Mouse (Mus musculus): ENCODE measurements at regions not wholly inside any gene's neighbourhood (a gene's known extent, or its start where the extent isn't known, plus 50 kb on each side); places are given as distances from the start of the nearest gene placed in this dataset.

GRCm38 (mm10) chr15:17006139-17006538 is 277.6 kb downstream of the Cdh9 start:
- Histone ChIP-seq H3K9ac (ENCODE audit: low read length) (no peak overlapping the region), H3K4me3 (ENCODE audit: low read depth, low read length) (no peak overlapping the region), H3K4me1 (ENCODE audit: control insufficient read depth, insufficient read depth, low read length) (no peaks in the 10 kb centered on the region), H3K4me2 (ENCODE audit: low read depth, severe bottlenecking) (no peak overlapping the region), H3K9me3 (ENCODE audit: control insufficient read depth, low read length) (no peaks in the 10 kb centered on the region), H3K27ac (replicated peaks; ENCODE audit: low read depth, low read length) (no peak overlapping the region), H3K27me3 (ENCODE audit: control insufficient read depth, insufficient read depth, low read length) (no peaks in the 10 kb centered on the region), H3K36me3 (ENCODE audit: control insufficient read depth, insufficient read depth, low read length) (no peaks in the 10 kb centered on the region)
- no peak for DNase-seq (ENCODE audit: low spot score)
- no peak for ATAC-seq (ENCODE audit: insufficient number of reproducible peaks, low FRiP score, low TSS enrichment, low read depth)
- WGBS: 92% methylated on average over 2 of the region's 2 CpGs

GRCm38 (mm10) chr15:17007811-17008210 is 279.3 kb downstream of the Cdh9 start:
- 91% methylated on average over 4 of the region's 4 CpGs for WGBS
- no peak for ATAC-seq (ENCODE audit: insufficient number of reproducible peaks, low FRiP score, low TSS enrichment, low read depth)
- DNase-seq (ENCODE audit: low spot score): no peak
- H3K27ac ChIP-seq (replicated peaks; ENCODE audit: low read depth, low read length): no peak overlapping the region
- H3K4me3 ChIP-seq (ENCODE audit: low read depth, low read length): no peak overlapping the region
- H3K27me3 ChIP-seq (ENCODE audit: control insufficient read depth, insufficient read depth, low read length): no peaks in the 10 kb centered on the region
- no peak overlapping the region for H3K4me2 ChIP-seq (ENCODE audit: low read depth, severe bottlenecking)
- no peaks in the 10 kb centered on the region for H3K4me1 ChIP-seq (ENCODE audit: control insufficient read depth, insufficient read depth, low read length)
- no peaks in the 10 kb centered on the region for H3K9me3 ChIP-seq (ENCODE audit: control insufficient read depth, low read length)
- H3K9ac ChIP-seq (ENCODE audit: low read length): no peak overlapping the region
- H3K36me3 ChIP-seq (ENCODE audit: control insufficient read depth, insufficient read depth, low read length): no peaks in the 10 kb centered on the region

GRCm38 (mm10) chr15:17048867-17049628 is 320.5 kb downstream of the Cdh9 start:
- Histone ChIP-seq H3K4me1 (ENCODE audit: control insufficient read depth, insufficient read depth, low read length) (no peaks in the 10 kb centered on the region), H3K4me2 (ENCODE audit: low read depth, severe bottlenecking) (no peak overlapping the region), H3K27ac (replicated peaks; ENCODE audit: low read depth, low read length) (no peak overlapping the region), H3K9me3 (ENCODE audit: control insufficient read depth, low read length) (no peaks in the 10 kb centered on the region), H3K9ac (ENCODE audit: low read length) (no peak overlapping the region), H3K36me3 (ENCODE audit: control insufficient read depth, insufficient read depth, low read length) (no peaks in the 10 kb centered on the region), H3K4me3 (ENCODE audit: low read depth, low read length) (no peak overlapping the region), H3K27me3 (ENCODE audit: control insufficient read depth, insufficient read depth, low read length) (no peaks in the 10 kb centered on the region)
- WGBS: 9% methylated on average over 2 of the region's 2 CpGs
- 0 out of 2 replicates have a peak, but pooled peaks have one; percentile 68 for ATAC-seq (ENCODE audit: insufficient number of reproducible peaks, low FRiP score, low TSS enrichment, low read depth)
- DNase-seq (ENCODE audit: low spot score): peak; percentile 41

- Histone ChIP-seq H3K9me3 (ENCODE audit: control insufficient read depth, low read length) (no peaks in the 10 kb centered on the region), H3K4me1 (ENCODE audit: control insufficient read depth, insufficient read depth, low read length) (no peaks in the 10 kb centered on the region), H3K9ac (ENCODE audit: low read length) (no peak overlapping the region), H3K27me3 (ENCODE audit: control insufficient read depth, insufficient read depth, low read length) (no peaks in the 10 kb centered on the region), H3K27ac (replicated peaks; ENCODE audit: low read depth, low read length) (no peak overlapping the region), H3K4me3 (ENCODE audit: low read depth, low read length) (no peak overlapping the region), H3K36me3 (ENCODE audit: control insufficient read depth, insufficient read depth, low read length) (no peaks in the 10 kb centered on the region), H3K4me2 (ENCODE audit: low read depth, severe bottlenecking) (no peak overlapping the region)
- no peak for DNase-seq (ENCODE audit: low spot score)
- ATAC-seq (ENCODE audit: insufficient number of reproducible peaks, low FRiP score, low TSS enrichment, low read depth): no peak
- 80% methylated on average over 4 of the region's 4 CpGs for WGBS
Observed at GRCm38 (mm10) chr15:17069772-17070171, 341.2 kb downstream of the Cdh9 start.

- ATAC-seq (ENCODE audit: insufficient number of reproducible peaks, low FRiP score, low TSS enrichment, low read depth) (no peak), DNase-seq (ENCODE audit: low spot score) (no peak)
- no peaks in the 10 kb centered on the region for H3K36me3 ChIP-seq (ENCODE audit: control insufficient read depth, insufficient read depth, low read length)
- H3K4me2 ChIP-seq (ENCODE audit: low read depth, severe bottlenecking): no peak overlapping the region
- H3K9ac ChIP-seq (ENCODE audit: low read length): no peak overlapping the region
- no peaks in the 10 kb centered on the region for H3K27me3 ChIP-seq (ENCODE audit: control insufficient read depth, insufficient read depth, low read length)
- H3K4me1 ChIP-seq (ENCODE audit: control insufficient read depth, insufficient read depth, low read length): no peaks in the 10 kb centered on the region
- no peak overlapping the region for H3K4me3 ChIP-seq (ENCODE audit: low read depth, low read length)
- 81% methylated on average over 2 of the region's 2 CpGs for WGBS
- no peaks in the 10 kb centered on the region for H3K9me3 ChIP-seq (ENCODE audit: control insufficient read depth, low read length)
- no peak overlapping the region for H3K27ac ChIP-seq (replicated peaks; ENCODE audit: low read depth, low read length)
Observed at GRCm38 (mm10) chr15:17084030-17084429, 355.5 kb downstream of the Cdh9 start.

- ATAC-seq (ENCODE audit: insufficient number of reproducible peaks, low FRiP score, low TSS enrichment, low read depth) (no peak), DNase-seq (ENCODE audit: low spot score) (no peak)
- no peaks in the 10 kb centered on the region for H3K4me1 ChIP-seq (ENCODE audit: control insufficient read depth, insufficient read depth, low read length)
- H3K4me3 ChIP-seq (ENCODE audit: low read depth, low read length): no peak overlapping the region
- H3K4me2 ChIP-seq (ENCODE audit: low read depth, severe bottlenecking): no peak overlapping the region
- H3K9ac ChIP-seq (ENCODE audit: low read length): no peak overlapping the region
- no peaks in the 10 kb centered on the region for H3K36me3 ChIP-seq (ENCODE audit: control insufficient read depth, insufficient read depth, low read length)
- 85% methylated on average over 5 of the region's 5 CpGs for WGBS
- H3K27ac ChIP-seq (replicated peaks; ENCODE audit: low read depth, low read length): no peak overlapping the region
- no peaks in the 10 kb centered on the region for H3K27me3 ChIP-seq (ENCODE audit: control insufficient read depth, insufficient read depth, low read length)
- H3K9me3 ChIP-seq (ENCODE audit: control insufficient read depth, low read length): no peaks in the 10 kb centered on the region
Observed at GRCm38 (mm10) chr15:17088644-17089228, 360.2 kb downstream of the Cdh9 start.

- H3K4me1 ChIP-seq (ENCODE audit: control insufficient read depth, insufficient read depth, low read length): no peaks in the 10 kb centered on the region
- H3K27ac ChIP-seq (replicated peaks; ENCODE audit: low read depth, low read length): no peak overlapping the region
- H3K4me3 ChIP-seq (ENCODE audit: low read depth, low read length): no peak overlapping the region
- no peak overlapping the region for H3K9ac ChIP-seq (ENCODE audit: low read length)
- no peaks in the 10 kb centered on the region for H3K9me3 ChIP-seq (ENCODE audit: control insufficient read depth, low read length)
- H3K36me3 ChIP-seq (ENCODE audit: control insufficient read depth, insufficient read depth, low read length): no peaks in the 10 kb centered on the region
- 8% methylated on average over 4 of the region's 4 CpGs for WGBS
- no peak overlapping the region for H3K4me2 ChIP-seq (ENCODE audit: low read depth, severe bottlenecking)
- DNase-seq (ENCODE audit: low spot score) (peak; percentile 72), ATAC-seq (ENCODE audit: insufficient number of reproducible peaks, low FRiP score, low TSS enrichment, low read depth) (no peak)
- H3K27me3 ChIP-seq (ENCODE audit: control insufficient read depth, insufficient read depth, low read length): no peaks in the 10 kb centered on the region
Observed at GRCm38 (mm10) chr15:17098927-17099326, 370.4 kb downstream of the Cdh9 start.

GRCm38 (mm10) chr15:17101182-17101581 is 372.6 kb downstream of the Cdh9 start:
- 86% methylated on average over 3 of the region's 3 CpGs for WGBS
- no peak for DNase-seq (ENCODE audit: low spot score)
- Histone ChIP-seq H3K27me3 (ENCODE audit: control insufficient read depth, insufficient read depth, low read length) (no peaks in the 10 kb centered on the region), H3K4me3 (ENCODE audit: low read depth, low read length) (no peak overlapping the region), H3K9ac (ENCODE audit: low read length) (no peak overlapping the region), H3K9me3 (ENCODE audit: control insufficient read depth, low read length) (no peaks in the 10 kb centered on the region), H3K4me2 (ENCODE audit: low read depth, severe bottlenecking) (no peak overlapping the region), H3K36me3 (ENCODE audit: control insufficient read depth, insufficient read depth, low read length) (no peaks in the 10 kb centered on the region), H3K27ac (replicated peaks; ENCODE audit: low read depth, low read length) (no peak overlapping the region), H3K4me1 (ENCODE audit: control insufficient read depth, insufficient read depth, low read length) (no peaks in the 10 kb centered on the region)
- no peak for ATAC-seq (ENCODE audit: insufficient number of reproducible peaks, low FRiP score, low TSS enrichment, low read depth)
